Mouse (Mus musculus) liver, embryonic 14.5 days (tissue): ENCODE results near the gene Atp6v1a.

Experiments
- CTCF ChIP-seq: IDR thresholded peaks from 2 replicates; pipeline ENCODE4 v1.5.1; 2016; ENCODE audit warnings: antibody characterized with exemption, low read depth, control low read depth
- EP300 ChIP-seq: IDR thresholded peaks from 2 replicates; pipeline ENCODE4 v1.6.1; 2016; ENCODE audit warnings: antibody characterized with exemption, low read depth

DNA sequence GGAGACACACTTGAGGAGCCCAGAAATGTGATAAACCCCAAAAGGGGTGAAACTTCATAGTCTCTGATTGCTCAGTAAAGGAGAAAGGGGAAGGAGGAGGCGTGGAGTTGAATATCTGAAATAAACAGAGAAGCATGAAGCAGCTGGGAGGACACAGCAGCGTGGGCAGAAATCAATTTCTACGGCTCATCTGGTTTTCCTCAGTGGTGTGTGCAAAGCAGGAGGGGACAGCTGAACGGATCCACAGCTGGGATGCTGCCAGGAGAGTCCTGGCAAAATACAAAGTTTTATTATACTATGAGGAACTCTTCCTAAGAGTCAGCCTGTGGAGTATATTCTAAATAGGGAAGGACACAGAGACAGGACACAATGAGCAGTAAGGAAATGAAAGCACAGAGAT is 30.5 kb downstream of the Atp6v1a start:
- no peak for TF ChIP-seq CTCF
- no peak for TF ChIP-seq EP300
